In genomic region chr10:20907044-20907443, GRCm38 (mm10) we compare ENCODE assay signal across 7 mouse cellular contexts. TPM values are rescaled to one million over a fixed set of nuclear protein-coding genes. Genes with fewer than 3 reads are reported as not detected.
DNase-seq lines count a peak whose midpoint lies in the region; ATAC-seq lines count a peak whose summit lies in the region.

No protein-coding gene starts in this region.

- peak; percentile 24 for DNase-seq in ovary, postnatal 36 days (ENCODE audit: low spot score)
- no peak for DNase-seq in ovary, postnatal 14 days (ENCODE audit: low spot score)
- DNase-seq in fibroblast of lung, adult 2 months (ENCODE audit: low read depth) = peak; percentile 60
- DNase-seq in liver, embryonic 11.5 days (ENCODE audit: low spot score) = no peak
- DNase-seq in MN1 (ENCODE audit: low spot score) = no peak
- DNase-seq in urinary bladder, postnatal 10 days (ENCODE audit: low spot score) = no peak

- ATAC-seq in liver, embryonic 11.5 days (replicated peaks; ENCODE audit: low FRiP score) = peak; percentile 84
- 0 out of 2 replicates have a peak, but pooled peaks have one; percentile 33 for ATAC-seq in stomach, embryonic 16.5 days (ENCODE audit: insufficient read depth, low FRiP score)

- 23% methylated on average over 6 of the region's 6 CpGs for WGBS in liver, embryonic 11.5 days
- WGBS in stomach, embryonic 16.5 days = 56% methylated on average over 6 of the region's 6 CpGs

- no peaks in the 10 kb centered on the region for H3K27me3 ChIP-seq in liver, embryonic 11.5 days (replicated peaks; ENCODE audit: control insufficient read depth, insufficient read depth, low read length)
- H3K27me3 ChIP-seq in stomach, embryonic 16.5 days (ENCODE audit: control insufficient read depth, insufficient read depth, low read length) = no peaks in the 10 kb centered on the region

- no peaks in the 10 kb centered on the region for H3K36me3 ChIP-seq in liver, embryonic 11.5 days (ENCODE audit: control insufficient read depth, insufficient read depth, low read length)
- H3K36me3 ChIP-seq in stomach, embryonic 16.5 days (ENCODE audit: control insufficient read depth, insufficient read depth, low read length) = no peaks in the 10 kb centered on the region

- peak overlapping the region; percentile 23; the same call in 1 of the 2 replicates for H3K4me2 ChIP-seq in liver, embryonic 11.5 days
- no peak overlapping the region for H3K4me2 ChIP-seq in stomach, embryonic 16.5 days (ENCODE audit: low read depth, low read length)

- no peaks in the 10 kb centered on the region for H3K9me3 ChIP-seq in liver, embryonic 11.5 days (ENCODE audit: control insufficient read depth, low read length)
- no peaks in the 10 kb centered on the region for H3K9me3 ChIP-seq in stomach, embryonic 16.5 days (replicated peaks; ENCODE audit: control insufficient read depth, low read length)

- peak overlapping the region; percentile 13; the same call in 1 of the 2 replicates for H3K9ac ChIP-seq in liver, embryonic 11.5 days (ENCODE audit: low read depth, low read length)
- H3K9ac ChIP-seq in stomach, embryonic 16.5 days (ENCODE audit: low read length) = no peak overlapping the region

- H3K4me1 ChIP-seq in liver, embryonic 11.5 days (replicated peaks; ENCODE audit: control insufficient read depth, insufficient read depth, low read length) = peaks cover 34% of the 10 kb centered on the region
- H3K4me1 ChIP-seq in stomach, embryonic 16.5 days (ENCODE audit: control insufficient read depth, insufficient read depth, low read length) = 0 out of 2 replicates have a peak, but pooled peaks cover 2% of the 10 kb centered on the region

- no peak overlapping the region for H3K4me3 ChIP-seq in liver, embryonic 11.5 days (ENCODE audit: low read depth, low read length)
- H3K4me3 ChIP-seq in stomach, embryonic 16.5 days (replicated peaks; ENCODE audit: low read length) = no peak overlapping the region

- H3K27ac ChIP-seq in liver, embryonic 11.5 days (ENCODE audit: low read depth, low read length) = peak overlapping the region; percentile 84
- no peak overlapping the region for H3K27ac ChIP-seq in stomach, embryonic 16.5 days (ENCODE audit: low read length)

RNA-seq across cellular contexts. Expression of gene Ahi1, which starts 45.3 kb away (rescaled TPM):
- polyA plus RNA-seq in liver, embryonic 11.5 days (2014; fragmentation: Nextera tagmentation; extraction: Ambion mirVana) = 6.9 and 7.4 TPM in 2 replicates
- 7.8 and 8.7 TPM in 2 replicates for polyA plus RNA-seq in stomach, embryonic 16.5 days (2015; fragmentation: Nextera tagmentation; extraction: Ambion mirVana)

Comparison
In these comparisons a context has a peak if more than half of its experiments do, and no peak if none do; other contexts are left out.
1. DNase-seq: peak in ovary, postnatal 36 days (single experiment) and fibroblast of lung, adult 2 months (single experiment); none in ovary, postnatal 14 days (single experiment), liver, embryonic 11.5 days (single experiment), MN1 (single experiment) and urinary bladder, postnatal 10 days (single experiment).